Mouse (Mus musculus): Measurements from ENCODE around the gene Sh3pxd2a. TPM values are rescaled to one million over a fixed set of nuclear protein-coding genes. Genes with fewer than 3 reads are reported as not detected.
A peak's percentile ranks its signal among the peaks of the same experiment; 100 is the strongest.

Sh3pxd2a gene
- total and polyA plus RNA-seq, 3 experiments, result 3.9 to 11.3 TPM; not detected in 1

- Histone ChIP-seq H3K4me3 (ENCODE audit: control insufficient read depth in 1 of 2, insufficient read depth in 1 of 2, low read depth in 2 of 2, low read length in 2 of 2) (peak overlapping the region; percentile 51 to 90), H3K79me2 (ENCODE audit: control insufficient read depth, insufficient read depth, low read length, poor library complexity) (no peaks in the 10 kb centered on the region)
These were observed 126.5 kb downstream of the Sh3pxd2a start for GRCm38 (mm10) chr19:47337743-47338142.

GRCm38 (mm10) chr19:47337191-47337590 is 127.0 kb downstream of the Sh3pxd2a start:
- Histone ChIP-seq H3K9me3 (replicated peaks; ENCODE audit: insufficient read depth, low read length) (no peaks in the 10 kb centered on the region), H3K36me3 (ENCODE audit: control insufficient read depth in 1 of 2, insufficient read depth in 2 of 2, low read length in 2 of 2) (no peaks in the 10 kb centered on the region), H3K79me2 (ENCODE audit: control insufficient read depth, insufficient read depth, low read length, poor library complexity) (no peaks in the 10 kb centered on the region), H3K27ac (ENCODE audit: control insufficient read depth, low read depth, low read length) (no peak overlapping the region), H3K27me3 (ENCODE audit: control insufficient read depth in 1 of 2, insufficient read depth in 2 of 2, low read length in 2 of 2) (no peaks in the 10 kb centered on the region), H3K4me3 (ENCODE audit: control insufficient read depth in 1 of 2, insufficient read depth in 1 of 2, low read depth in 2 of 2, low read length in 2 of 2) (no peak overlapping the region), H3K4me1 (ENCODE audit: control insufficient read depth in 1 of 2, insufficient read depth in 2 of 2, low read length in 2 of 2) (no peaks in the 10 kb centered on the region), H3K9ac (ENCODE audit: control insufficient read depth, low read depth, low read length, poor library complexity, severe bottlenecking) (no peak overlapping the region)
- TF ChIP-seq KAT2A (conservative IDR thresholded peaks at IDR 0.05; ENCODE audit: low read depth, low read length), result no peak
- no peak for DNase-seq (ENCODE audit: low read depth, low spot score)

More at GRCm38 (mm10) chr19:47337743-47338142, 126.5 kb downstream of the Sh3pxd2a start:
- Histone ChIP-seq H3K9ac (ENCODE audit: control insufficient read depth, low read depth, low read length, poor library complexity, severe bottlenecking) (peak overlapping the region; percentile 27; the same call in 1 of the 2 replicates), H3K4me1 (ENCODE audit: control insufficient read depth in 1 of 2, insufficient read depth in 2 of 2, low read length in 2 of 2) (no peaks in the 10 kb centered on the region), H3K9me3 (replicated peaks; ENCODE audit: insufficient read depth, low read length) (no peaks in the 10 kb centered on the region), H3K27me3 (ENCODE audit: control insufficient read depth in 1 of 2, insufficient read depth in 2 of 2, low read length in 2 of 2) (no peaks in the 10 kb centered on the region), H3K36me3 (ENCODE audit: control insufficient read depth in 1 of 2, insufficient read depth in 2 of 2, low read length in 2 of 2) (no peaks in the 10 kb centered on the region), H3K27ac (ENCODE audit: control insufficient read depth, low read depth, low read length) (no peak overlapping the region)
- DNase-seq (ENCODE audit: low read depth, low spot score), result peak; percentile 89
- TF ChIP-seq GATA1 (IDR thresholded peaks at IDR 0.05; ENCODE audit: low read depth, low read length) (no peak), NRF1 (IDR thresholded peaks at IDR 0.05; ENCODE audit: insufficient read depth, low read depth, low read length, poor library complexity, severe bottlenecking) (no peak), ZC3H11A (IDR thresholded peaks at IDR 0.05; ENCODE audit: low read depth, low read length) (peak; percentile 50), MAZ (IDR thresholded peaks at IDR 0.05; ENCODE audit: low read depth, low read length) (no peak), TBP (IDR thresholded peaks at IDR 0.05; ENCODE audit: low read depth, low read length) (peak; percentile 22; the same call in 1 of the 2 replicates), EP300 (IDR thresholded peaks at IDR 0.05; ENCODE audit: low read depth in 1 of 2, low read length in 2 of 2) (no peak), KAT2A (conservative IDR thresholded peaks at IDR 0.05; ENCODE audit: low read depth, low read length) (no peak), MAFK (IDR thresholded peaks at IDR 0.05; ENCODE audit: borderline replicate concordance, low read depth, low read length) (no peak), RAD21 (IDR thresholded peaks at IDR 0.05; ENCODE audit: low read depth, low read length) (peak; percentile 63), ZMIZ1 (IDR thresholded peaks at IDR 0.05; ENCODE audit: low read depth, low read length) (no peak), CTCF (IDR thresholded peaks at IDR 0.05 in 2 of 3, conservative IDR thresholded peaks at IDR 0.05 in 1 of 3; ENCODE audit: control insufficient read depth in 1 of 3, insufficient read depth in 1 of 3, low read depth in 2 of 3, low read length in 3 of 3, poor library complexity in 1 of 3, severe bottlenecking in 1 of 3) (peak; percentile 92 to 98 (median 94)), SMC3 (IDR thresholded peaks at IDR 0.05; ENCODE audit: low read depth, low read length) (peak; percentile 80), POLR2A (IDR thresholded peaks at IDR 0.05; ENCODE audit: control insufficient read depth in 1 of 2, insufficient read depth in 1 of 2, low read depth in 1 of 2, low read length in 2 of 2, poor library complexity in 1 of 2) (no peak)

- no peaks in the 10 kb centered on the region for H3K9me3 ChIP-seq (replicated peaks; ENCODE audit: insufficient read depth, low read length)
- no peak overlapping the region for H3K9ac ChIP-seq (ENCODE audit: control insufficient read depth, low read depth, low read length, poor library complexity, severe bottlenecking)
- H3K36me3 ChIP-seq (ENCODE audit: control insufficient read depth in 1 of 2, insufficient read depth in 2 of 2, low read length in 2 of 2), result no peaks in the 10 kb centered on the region
- no peaks in the 10 kb centered on the region for H3K4me1 ChIP-seq (ENCODE audit: control insufficient read depth in 1 of 2, insufficient read depth in 2 of 2, low read length in 2 of 2)
- no peak for TF ChIP-seq ZC3H11A (IDR thresholded peaks at IDR 0.05; ENCODE audit: low read depth, low read length)
- no peak for TF ChIP-seq GABPA (IDR thresholded peaks at IDR 0.05; ENCODE audit: low read depth, low read length)
- TF ChIP-seq RAD21 (IDR thresholded peaks at IDR 0.05; ENCODE audit: low read depth, low read length), result no peak
- DNase-seq (ENCODE audit: low read depth, low spot score), result no peak
- no peak overlapping the region for H3K27ac ChIP-seq (ENCODE audit: control insufficient read depth, low read depth, low read length)
- H3K79me2 ChIP-seq (ENCODE audit: control insufficient read depth, insufficient read depth, low read length, poor library complexity), result no peaks in the 10 kb centered on the region
- no peaks in the 10 kb centered on the region for H3K27me3 ChIP-seq (ENCODE audit: control insufficient read depth in 1 of 2, insufficient read depth in 2 of 2, low read length in 2 of 2)
- no peak overlapping the region for H3K4me3 ChIP-seq (ENCODE audit: control insufficient read depth in 1 of 2, insufficient read depth in 1 of 2, low read depth in 2 of 2, low read length in 2 of 2)
These were observed 128.9 kb downstream of the Sh3pxd2a start for GRCm38 (mm10) chr19:47335262-47335661.
